Mouse (Mus musculus) lung, postnatal 14 days (tissue): ENCODE results near the gene Sirt3.

Experiments used
- DNase-seq: peaks from one replicate; pipeline ENCODE4 v3.0.0; 2021

Gene Sirt3

DNA sequence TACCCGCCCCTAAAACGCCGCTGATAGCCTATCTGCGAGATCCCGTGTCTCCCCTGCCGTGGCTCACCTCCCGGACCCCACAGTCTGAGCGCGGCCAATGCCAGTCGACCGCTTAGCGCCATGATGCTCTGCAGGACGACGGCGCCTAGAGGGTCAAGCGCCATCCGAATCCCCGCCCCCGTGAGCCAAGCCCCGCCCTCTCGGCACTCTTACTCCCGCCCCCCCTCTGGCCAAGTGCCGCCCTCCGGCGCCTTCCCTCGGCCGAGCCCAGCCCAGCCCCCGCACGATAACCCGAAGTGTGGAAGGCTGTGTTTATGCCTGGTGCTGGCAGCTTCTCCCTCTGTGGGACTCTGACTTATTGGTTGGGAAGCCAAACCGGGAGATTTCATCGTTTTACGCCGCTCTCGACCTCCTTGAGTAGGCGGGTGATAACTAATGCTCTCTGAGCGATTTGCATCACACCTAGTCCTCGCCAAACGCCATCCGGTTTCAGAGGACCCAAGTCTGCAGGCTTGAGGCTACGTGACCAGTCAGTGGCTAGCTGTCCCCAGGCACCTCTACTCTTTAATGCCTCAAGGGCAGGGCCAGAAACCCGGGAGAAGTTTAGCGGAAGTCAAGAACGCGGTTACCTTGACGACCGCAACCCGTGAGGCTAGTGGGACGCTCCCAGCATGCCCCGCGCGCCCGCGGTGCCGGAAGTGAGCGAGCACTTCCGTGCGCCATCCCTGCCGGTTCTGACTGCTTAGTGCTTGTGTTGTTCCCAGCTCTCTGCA lies at the start of gene Sirt3, which contains the start of gene Psmd13:
TSS of gene Sirt3 (minus strand) at position 614 of the 773 bp plus-strand sequence.
TSS of gene Psmd13 (plus strand) at position 273 of the 773 bp plus-strand sequence.
- DNase-seq = peak; percentile 96

DNA sequence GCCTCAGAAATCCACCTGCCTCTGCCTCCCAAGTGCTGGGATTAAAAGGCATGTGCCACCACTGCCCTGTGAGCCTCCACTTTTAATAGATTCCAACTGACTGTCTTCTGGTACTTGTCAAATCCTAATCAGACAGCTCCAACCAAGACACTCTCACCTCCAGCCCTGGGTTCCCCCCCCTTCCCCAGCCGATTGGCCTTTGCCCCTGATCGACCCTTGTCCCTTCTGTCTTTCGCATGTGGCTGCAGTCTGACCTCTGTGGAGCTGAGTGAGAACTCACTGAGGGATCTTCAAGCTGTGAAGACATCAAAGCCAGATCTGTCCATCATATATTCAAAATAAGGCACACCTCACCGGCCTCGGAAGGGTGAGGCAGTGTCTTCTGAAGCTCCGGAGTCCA lies 45.1 kb upstream of the Sirt3 start:
- no peak for DNase-seq

DNA sequence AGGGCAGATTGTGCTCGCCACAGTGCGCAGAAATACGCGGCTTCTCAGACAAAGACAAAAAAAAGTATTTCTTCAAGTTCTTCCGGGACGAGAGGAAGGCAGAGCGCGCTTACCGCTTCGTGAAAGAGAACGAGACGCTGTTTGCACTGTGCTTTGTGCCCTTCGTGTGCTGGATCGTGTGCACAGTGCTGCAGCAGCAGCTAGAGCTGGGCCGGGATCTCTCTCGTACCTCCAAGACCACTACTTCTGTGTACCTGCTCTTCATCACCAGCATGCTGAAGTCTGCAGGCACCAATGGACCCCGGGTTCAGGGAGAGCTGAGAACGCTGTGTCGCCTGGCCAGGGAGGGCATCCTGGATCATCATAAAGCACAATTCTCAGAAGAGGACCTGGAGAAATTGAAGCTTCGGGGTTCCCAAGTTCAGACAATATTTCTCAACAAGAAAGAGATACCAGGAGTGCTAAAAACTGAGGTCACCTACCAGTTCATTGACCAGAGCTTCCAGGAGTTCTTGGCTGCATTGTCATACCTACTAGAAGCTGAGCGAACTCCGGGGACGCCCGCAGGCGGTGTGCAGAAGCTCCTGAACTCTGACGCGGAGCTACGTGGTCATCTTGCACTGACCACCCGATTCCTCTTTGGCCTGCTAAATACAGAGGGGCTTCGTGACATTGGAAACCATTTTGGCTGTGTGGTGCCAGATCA lies 41.1 kb upstream of the Sirt3 start:
- DNase-seq = no peak

- DNase-seq = peak; percentile 44
Observed at GRCm38 (mm10) chr7:140922398-140923069, 40.4 kb upstream of the Sirt3 start.

DNA sequence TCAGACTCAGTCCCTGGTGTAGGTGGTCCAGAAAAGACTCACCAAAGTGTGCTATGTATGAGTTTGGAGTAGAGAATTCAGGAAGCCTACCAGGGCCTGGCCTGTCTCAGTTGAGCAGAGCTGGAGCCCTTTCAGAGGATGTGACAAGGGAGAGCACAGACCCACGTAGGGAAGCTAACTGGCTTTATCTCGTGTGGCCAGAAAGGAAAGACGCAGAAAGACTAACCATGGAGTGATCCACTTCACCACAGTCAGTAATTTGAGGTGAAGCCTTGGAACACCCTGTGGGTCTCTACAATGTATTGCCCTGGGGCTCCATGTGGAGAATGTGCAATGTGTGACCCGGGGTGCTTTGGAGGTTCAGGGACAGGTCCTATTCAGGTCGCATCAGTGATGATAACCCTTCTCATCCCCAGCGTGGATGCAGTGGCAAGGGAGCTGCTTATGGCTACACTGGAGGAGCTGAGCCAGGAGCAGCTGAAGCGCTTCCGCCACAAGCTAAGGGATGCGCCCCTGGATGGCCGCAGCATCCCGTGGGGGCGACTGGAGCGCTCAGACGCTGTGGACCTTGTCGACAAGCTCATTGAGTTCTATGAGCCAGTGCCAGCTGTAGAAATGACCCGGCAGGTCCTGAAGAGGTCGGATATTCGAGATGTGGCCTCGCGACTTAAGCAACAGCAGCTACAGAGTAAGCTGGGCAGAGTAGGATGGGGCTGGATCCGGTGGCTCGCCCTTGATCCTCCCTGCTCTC lies 39.3 kb upstream of the Sirt3 start:
- no peak for DNase-seq

DNA sequence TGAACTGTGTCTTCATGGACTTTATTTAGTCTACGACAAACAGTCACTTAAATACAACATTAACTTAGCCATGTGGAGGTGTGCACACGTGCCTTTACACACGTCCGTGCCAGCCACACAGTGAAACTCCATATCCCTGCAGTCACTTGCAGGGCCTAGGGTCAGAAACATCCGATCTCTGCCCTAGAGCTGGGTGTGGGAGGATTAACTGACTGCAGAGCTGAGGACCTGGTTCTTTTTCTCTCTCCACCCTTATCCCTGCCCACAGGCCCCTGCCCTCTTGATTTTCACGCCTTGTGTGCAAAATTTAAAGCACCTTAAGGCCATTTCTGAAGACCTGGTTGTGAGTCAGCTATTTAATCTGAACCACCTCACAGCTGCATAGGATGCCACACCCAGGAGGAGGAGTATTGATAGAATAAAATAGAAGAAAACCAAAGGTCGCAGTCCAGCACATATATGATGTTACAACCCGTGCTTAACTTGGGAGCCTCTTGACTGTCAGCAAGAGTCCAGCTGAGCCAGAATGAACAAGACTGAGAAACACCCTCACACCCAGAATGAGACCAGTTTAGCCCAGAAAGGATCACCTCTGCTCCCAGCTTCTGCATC lies 38.4 kb upstream of the Sirt3 start, which contains the start of gene Nlrp6:
TSS of gene Nlrp6 (plus strand) at position 485 of the 612 bp plus-strand sequence.
- DNase-seq = no peak

DNA sequence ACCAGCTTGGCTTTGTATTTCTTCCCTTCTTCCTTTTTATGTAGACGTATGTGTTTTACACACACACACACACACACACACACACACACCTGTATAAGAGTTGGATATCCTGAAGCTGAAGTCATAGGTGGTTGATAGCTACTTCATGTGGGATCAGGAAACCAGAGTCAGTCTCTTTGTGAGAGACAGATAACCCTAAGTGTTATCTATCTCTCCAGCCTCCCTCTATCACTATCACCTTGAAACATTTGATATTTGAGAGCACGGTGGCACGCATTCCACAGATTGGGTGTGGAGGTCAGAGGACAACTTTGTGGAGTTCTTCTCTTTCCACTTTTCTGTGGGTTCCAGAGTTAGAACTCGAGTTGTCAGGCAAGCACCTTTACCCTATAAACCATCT lies 37.8 kb upstream of the Sirt3 start:
- DNase-seq = no peak

- DNase-seq = no peak
Observed at GRCm38 (mm10) chr7:140914031-140914690, 32.1 kb upstream of the Sirt3 start.

DNA sequence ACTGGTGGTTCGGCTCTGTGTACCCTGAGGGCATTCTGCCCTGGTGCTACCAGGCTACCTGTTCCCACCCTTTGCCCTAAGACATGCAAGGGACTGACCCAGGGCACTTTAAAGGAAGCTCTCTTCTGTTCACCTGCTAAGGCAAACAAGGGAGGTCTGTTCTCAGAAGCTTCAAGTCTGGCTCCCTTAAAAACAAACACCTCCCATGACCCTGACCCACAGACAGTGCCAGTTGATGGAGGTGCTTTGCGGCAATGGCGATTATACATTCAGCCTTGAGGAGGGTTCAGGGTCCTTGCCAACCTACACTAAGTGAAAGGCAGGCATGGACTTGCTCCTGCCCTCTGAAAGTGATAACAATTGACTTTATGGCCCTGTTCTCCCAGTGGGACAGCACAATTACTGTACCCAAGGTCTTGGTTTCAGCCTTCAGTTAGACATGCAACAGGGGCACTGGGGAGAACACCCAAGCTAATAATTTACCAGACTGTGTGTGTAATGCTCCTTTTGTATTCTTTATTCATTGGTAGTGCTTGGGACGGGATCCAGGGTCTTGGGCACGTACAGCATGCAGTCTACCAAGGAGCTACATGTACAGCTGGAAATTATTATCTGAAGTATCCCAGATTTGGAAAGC lies 30.9 kb upstream of the Sirt3 start:
- no peak for DNase-seq

DNA sequence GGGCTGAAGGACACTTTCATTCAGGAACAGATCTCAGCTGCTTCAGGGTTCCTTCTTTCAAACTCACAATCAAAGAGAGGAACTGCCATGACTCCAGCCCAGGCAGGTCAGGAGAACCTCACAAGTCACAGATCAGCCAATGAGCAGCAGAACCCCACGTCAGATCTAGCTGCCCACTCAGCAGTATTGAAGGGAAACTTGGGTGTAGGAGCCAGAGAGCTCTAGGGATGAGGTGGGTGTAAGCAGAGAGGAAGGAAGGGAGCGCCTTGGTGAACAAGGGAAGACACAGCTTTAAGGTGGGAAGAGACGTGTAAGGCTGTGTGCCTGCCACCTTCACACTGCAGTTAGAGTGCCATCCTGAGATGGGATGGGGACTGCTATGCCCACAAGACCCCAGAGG lies 30.2 kb upstream of the Sirt3 start:
- DNase-seq = no peak

DNA sequence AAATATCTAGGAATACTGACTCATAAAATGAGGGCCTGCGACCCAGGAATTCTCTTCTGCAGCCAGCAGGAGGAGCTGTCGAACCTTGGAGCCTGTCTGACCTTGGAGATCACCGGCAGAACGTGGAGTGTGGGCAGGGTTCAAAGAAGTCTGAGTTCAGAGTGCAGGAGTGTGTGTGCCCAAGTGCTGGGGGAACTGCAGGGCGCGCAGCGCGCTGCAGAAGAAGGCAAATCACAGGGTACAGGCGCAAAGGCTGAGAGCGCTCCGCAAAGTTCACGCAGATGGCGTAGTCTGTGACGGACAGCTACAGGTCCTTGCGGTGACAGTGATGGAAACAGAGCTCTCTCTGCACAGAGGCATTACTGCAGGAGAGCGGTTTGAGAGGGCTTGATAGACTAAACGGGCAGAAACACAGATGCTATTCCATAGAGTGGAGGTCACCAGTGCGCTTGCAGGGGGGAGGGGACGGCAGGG lies 26.6 kb upstream of the Sirt3 start:
- DNase-seq = peak; percentile 83

DNA sequence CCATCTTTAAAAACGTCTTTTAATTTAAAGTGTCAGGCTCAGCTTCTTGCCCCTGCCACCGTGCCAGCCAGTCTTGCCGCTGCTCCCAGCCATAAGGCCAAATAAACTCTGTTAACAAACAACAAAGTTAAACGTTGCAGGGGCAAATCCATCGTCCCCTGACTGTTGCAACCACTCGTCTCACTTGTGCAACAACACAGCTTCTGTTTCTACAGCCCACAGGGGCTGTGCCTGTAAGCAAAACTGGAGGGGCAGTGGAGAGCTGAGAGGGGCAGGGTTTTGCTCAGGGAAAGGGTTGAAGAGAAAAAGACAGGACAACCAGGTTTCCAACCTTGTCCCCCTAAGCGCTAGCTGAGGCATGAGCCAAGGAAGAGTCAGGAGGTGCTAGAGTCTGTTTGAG lies 26.1 kb upstream of the Sirt3 start:
- DNase-seq = no peak

GRCm38 (mm10) chr7:140907697-140908096 lies 25.6 kb upstream of the Sirt3 start:
- no peak for DNase-seq

DNA sequence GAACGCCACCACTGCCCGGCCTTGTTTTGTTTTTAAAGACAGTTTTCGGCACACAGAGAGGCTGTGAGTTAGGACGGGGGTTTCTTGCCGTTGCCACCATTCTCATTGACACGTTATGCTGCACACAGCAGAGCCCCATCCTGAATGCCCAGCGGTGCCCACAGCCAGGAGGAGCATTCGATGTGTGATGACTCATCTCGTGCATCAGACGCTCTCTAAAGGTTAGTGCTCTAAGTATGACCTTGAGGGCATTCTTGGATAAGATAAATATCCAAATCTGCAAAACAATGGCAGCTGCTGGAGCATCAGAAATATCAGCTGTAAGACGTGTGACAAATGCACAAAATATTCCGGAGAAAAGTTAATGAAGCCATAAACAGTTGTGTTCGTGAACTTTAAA lies 25.0 kb upstream of the Sirt3 start:
- no peak for DNase-seq

- no peak for DNase-seq
Observed at GRCm38 (mm10) chr7:140905642-140906081, 23.6 kb upstream of the Sirt3 start.

DNA sequence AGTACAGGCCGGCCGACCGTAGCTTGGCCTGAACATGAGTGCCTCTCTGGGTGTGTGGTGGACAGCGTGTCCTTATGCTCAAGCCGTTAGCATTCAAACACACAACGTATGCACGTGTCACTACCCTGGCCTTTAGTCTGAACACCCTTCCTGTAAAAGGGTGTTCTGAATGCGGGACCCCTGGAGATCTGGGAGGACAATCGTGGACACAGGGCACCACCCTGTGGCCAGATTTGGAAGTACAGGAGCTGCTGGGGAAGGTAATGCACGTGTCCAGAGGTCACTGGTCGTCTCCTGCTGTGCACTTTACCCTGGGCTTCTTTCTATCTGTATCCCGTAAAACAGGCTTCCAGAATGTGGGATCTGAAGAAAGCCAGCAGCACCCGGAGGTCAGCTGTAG lies 21.1 kb upstream of the Sirt3 start:
- DNase-seq = peak; percentile 87

- peak; percentile 29 for DNase-seq
Observed at GRCm38 (mm10) chr7:140902036-140902875, 20.1 kb upstream of the Sirt3 start.

DNA sequence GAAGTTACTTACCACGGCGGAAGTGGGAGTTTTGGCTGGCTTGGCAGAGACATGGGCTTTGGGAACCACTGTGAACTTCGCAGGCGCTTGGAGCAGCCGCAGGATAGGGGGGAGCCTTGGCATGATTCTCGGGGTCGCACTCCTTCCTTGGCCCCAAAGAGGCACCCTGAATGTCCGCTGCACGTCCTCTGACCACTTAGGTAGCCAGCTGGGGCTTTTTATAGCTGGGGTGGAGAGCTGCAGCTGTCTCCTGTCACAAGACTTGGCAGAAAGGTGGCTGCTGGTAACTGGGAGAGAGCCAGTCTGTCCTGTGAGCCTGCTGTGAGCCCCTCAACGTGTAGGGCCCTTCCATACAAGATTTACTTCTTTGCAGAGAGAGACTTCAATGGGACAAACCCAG lies 18.1 kb upstream of the Sirt3 start, which contains the start of gene Cox8b:
TSS of gene Cox8b (minus strand) at position 227 of the 400 bp plus-strand sequence.
- DNase-seq = no peak

DNA sequence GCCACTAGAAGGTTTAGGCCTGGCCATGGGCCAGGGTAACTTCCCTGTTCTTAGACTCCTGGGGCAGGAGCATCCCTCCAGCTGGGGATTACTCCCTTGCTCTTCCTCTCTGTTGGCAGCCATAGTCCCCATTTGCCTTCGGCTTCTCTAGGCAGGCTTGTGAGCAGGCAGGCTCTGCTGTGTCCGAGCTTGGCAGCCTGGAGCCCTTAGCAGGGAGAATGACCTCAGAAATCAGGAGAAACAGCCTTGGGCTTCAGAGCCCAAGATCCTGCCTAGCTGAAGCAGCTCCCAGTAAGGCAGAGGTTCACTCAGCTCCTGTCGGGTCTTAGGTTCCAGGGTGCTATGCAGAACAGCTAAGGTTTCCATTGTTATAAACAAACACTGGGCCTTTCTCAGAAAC lies 17.0 kb upstream of the Sirt3 start:
- no peak for DNase-seq

DNA sequence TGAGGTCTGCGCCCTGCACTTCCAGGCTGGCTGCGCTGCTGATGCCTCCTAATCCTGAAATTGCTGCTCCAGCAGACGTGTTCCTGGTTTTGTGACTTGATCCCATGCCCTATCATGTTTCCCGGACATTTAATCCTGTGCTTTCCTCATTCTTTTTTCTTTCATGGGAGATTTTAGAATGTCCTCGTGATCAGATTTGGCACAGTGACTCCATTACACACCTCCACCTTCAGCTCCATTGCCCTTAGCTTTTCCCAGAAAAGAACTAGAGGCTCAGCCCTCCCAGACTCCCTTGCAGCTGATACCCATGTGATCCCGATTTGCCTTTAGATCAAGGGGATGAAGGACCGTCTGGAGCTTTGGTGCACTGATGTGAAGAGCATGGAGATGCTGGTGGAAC lies 15.8 kb upstream of the Sirt3 start:
- no peak for DNase-seq
